Mouse (Mus musculus) CH12.LX (cell line): ENCODE measurements at regions not wholly inside any gene's neighbourhood (a gene's known extent, or its start where the extent isn't known, plus 50 kb on each side); places are given as distances from the start of the nearest gene placed in this dataset.

ENCODE experiments used
- DNase-seq: peaks from one replicate; pipeline ENCODE4 v3.0.0-alpha.2; 2013; ENCODE audit errors: extremely low read depth
- H3K27ac ChIP-seq: 2 replicates; pipeline ENCODE4 v1.5.1; 2012; ENCODE audit warnings: low read depth, mild to moderate bottlenecking, control low read depth, moderate library complexity; ENCODE audit not compliant: insufficient read depth
- H3K27me3 ChIP-seq: replicated peaks from 2 replicates; pipeline ENCODE3; 2012; ENCODE audit warnings: inconsistent platforms
- H3K36me3 ChIP-seq, 2 experiments: replicated peaks in 1 of 2; 2 replicates each; pipeline versions ENCODE3 to v1.6.1; 2012; ENCODE audit warnings: inconsistent platforms in 1 of 2, low read length in 1 of 2, mild to moderate bottlenecking in 1 of 2, mixed read lengths in 1 of 2, moderate library complexity in 1 of 2; ENCODE audit not compliant: control insufficient read depth in 1 of 2, insufficient read depth in 1 of 2
- H3K4me1 ChIP-seq, 2 experiments: 2 replicates each; pipeline ENCODE4 v1.6.1; 2012; ENCODE audit warnings: inconsistent platforms in 1 of 2, moderate library complexity in 1 of 2; ENCODE audit not compliant: insufficient read depth in 2 of 2, control insufficient read depth in 1 of 2
- H3K4me2 ChIP-seq: 2 replicates; pipeline ENCODE4 v1.6.1; 2012; ENCODE audit warnings: low read depth, mild to moderate bottlenecking, control low read depth; ENCODE audit not compliant: poor library complexity, insufficient read depth, severe bottlenecking
- H3K4me3 ChIP-seq, 3 experiments: fragments of 150-350 bp in 1 of 3; sonication (generic) in 1 of 3; replicated peaks in 1 of 3; 2 replicates each; pipeline versions ENCODE3 to v1.5.1; 2011 to 2012; ENCODE audit warnings: low read depth in 2 of 3, low read length in 2 of 3, mild to moderate bottlenecking in 2 of 3, moderate library complexity in 2 of 3, control low read depth in 1 of 3, improper control_type of control experiment in 1 of 3, inconsistent platforms in 1 of 3, mixed read lengths in 1 of 3; ENCODE audit not compliant: poor library complexity in 1 of 3
- H3K79me2 ChIP-seq: replicated peaks from 2 replicates; pipeline ENCODE4 v1.6.1; 2012; ENCODE audit warnings: mild to moderate bottlenecking, moderate library complexity; ENCODE audit not compliant: control insufficient read depth, poor library complexity, insufficient read depth, severe bottlenecking; ENCODE audit errors: extremely low read depth
- H3K9ac ChIP-seq: 2 replicates; pipeline ENCODE4 v1.6.1; 2012; ENCODE audit warnings: low read depth, mild to moderate bottlenecking, control low read depth, moderate library complexity; ENCODE audit not compliant: insufficient read depth
- H3K9me3 ChIP-seq: replicated peaks from 2 replicates; pipeline ENCODE3; 2012; ENCODE audit warnings: low read length, inconsistent platforms, mixed read lengths
- BHLHE40 ChIP-seq: IDR thresholded peaks from 2 replicates; pipeline ENCODE4 v1.6.1; 2011; ENCODE audit warnings: mild to moderate bottlenecking, low read depth, low read length, improper control_type of control experiment
- CTCF ChIP-seq, 2 experiments: IDR thresholded peaks in 1 of 2; conservative IDR thresholded peaks in 1 of 2; 2 replicates each; pipeline ENCODE4 v1.5.1; 2011 to 2012; ENCODE audit warnings: low read depth in 2 of 2, low read length in 2 of 2, improper control_type of control experiment in 1 of 2, inconsistent platforms in 1 of 2, mild to moderate bottlenecking in 1 of 2, moderate library complexity in 1 of 2
- ELF1 ChIP-seq: IDR thresholded peaks from 2 replicates; pipeline ENCODE4 v1.6.1; 2014; ENCODE audit warnings: low read depth, mild to moderate bottlenecking, inconsistent platforms, low read length, improper control_type of control experiment
- EP300 ChIP-seq: IDR thresholded peaks from 2 replicates; pipeline ENCODE4 v1.6.1; 2011; ENCODE audit warnings: low read length, improper control_type of control experiment
- ETS1 ChIP-seq: conservative IDR thresholded peaks from 2 replicates; pipeline ENCODE4 v1.6.1; 2012; ENCODE audit warnings: low read depth, mild to moderate bottlenecking, inconsistent platforms, low read length, improper control_type of control experiment, moderate library complexity
- IRF4 ChIP-seq: IDR thresholded peaks from 2 replicates; pipeline ENCODE4 v1.6.1; 2014; ENCODE audit warnings: low read depth, mild to moderate bottlenecking, inconsistent platforms, low read length, improper control_type of control experiment
- JUN ChIP-seq: IDR thresholded peaks from 2 replicates; pipeline ENCODE4 v1.6.1; 2011; ENCODE audit warnings: low read depth, mild to moderate bottlenecking, low read length, improper control_type of control experiment, moderate library complexity; ENCODE audit not compliant: insufficient read depth
- JUND ChIP-seq: conservative IDR thresholded peaks from 2 replicates; pipeline ENCODE4 v1.6.1; 2011; ENCODE audit warnings: low read depth, low read length, improper control_type of control experiment
- KAT2A ChIP-seq: IDR thresholded peaks from 2 replicates; pipeline ENCODE4 v1.6.1; 2012; ENCODE audit warnings: low read length, improper control_type of control experiment, inconsistent platforms; ENCODE audit not compliant: insufficient replicate concordance
- MAX ChIP-seq: IDR thresholded peaks from 2 replicates; pipeline ENCODE4 v1.6.1; 2011; ENCODE audit warnings: low read length, improper control_type of control experiment
- MEF2A ChIP-seq: IDR thresholded peaks from 2 replicates; pipeline ENCODE4 v1.6.1; 2014; ENCODE audit warnings: low read depth, mild to moderate bottlenecking, inconsistent platforms, low read length, improper control_type of control experiment, borderline replicate concordance
- MXI1 ChIP-seq: IDR thresholded peaks from 2 replicates; pipeline ENCODE4 v1.6.1; 2011; ENCODE audit warnings: mild to moderate bottlenecking, low read depth, low read length, improper control_type of control experiment
- MYC ChIP-seq: IDR thresholded peaks from 2 replicates; pipeline ENCODE4 v1.6.1; 2011; ENCODE audit warnings: low read depth, mild to moderate bottlenecking, improper control_type of control experiment, low read length
- NELFE ChIP-seq: IDR thresholded peaks from 2 replicates; pipeline ENCODE4 v1.6.1; 2011; ENCODE audit warnings: low read depth, low read length, improper control_type of control experiment
- POLR2A ChIP-seq: IDR thresholded peaks from 2 replicates; pipeline ENCODE4 v1.6.1; 2011; ENCODE audit warnings: low read depth, mild to moderate bottlenecking, improper control_type of control experiment, low read length
- POLR2AphosphoS2 ChIP-seq: IDR thresholded peaks from 2 replicates; pipeline ENCODE4 v1.6.1; 2011; ENCODE audit warnings: low read depth, low read length, improper control_type of control experiment
- RAD21 ChIP-seq: IDR thresholded peaks from 2 replicates; pipeline ENCODE4 v1.6.1; 2011; ENCODE audit warnings: low read depth, mild to moderate bottlenecking, low read length, improper control_type of control experiment, moderate library complexity
- RCOR1 ChIP-seq: conservative IDR thresholded peaks from 2 replicates; pipeline ENCODE4 v1.6.1; 2012; ENCODE audit warnings: low read depth, mild to moderate bottlenecking, inconsistent platforms, low read length, improper control_type of control experiment
- SIN3A ChIP-seq: IDR thresholded peaks from 2 replicates; pipeline ENCODE4 v1.6.1; 2012; ENCODE audit warnings: low read length, improper control_type of control experiment, inconsistent platforms
- TBP ChIP-seq: conservative IDR thresholded peaks from 2 replicates; pipeline ENCODE4 v1.6.1; 2011; ENCODE audit warnings: low read depth, low read length, improper control_type of control experiment
- UBTF ChIP-seq: IDR thresholded peaks from 2 replicates; pipeline ENCODE4 v1.6.1; 2012; ENCODE audit warnings: low read depth, mild to moderate bottlenecking, inconsistent platforms, low read length, improper control_type of control experiment, moderate library complexity
- USF1 ChIP-seq: IDR thresholded peaks from 2 replicates; pipeline ENCODE4 v1.6.1; 2014; ENCODE audit warnings: low read depth, mild to moderate bottlenecking, inconsistent platforms, low read length, improper control_type of control experiment
- USF2 ChIP-seq: conservative IDR thresholded peaks from 2 replicates; pipeline ENCODE4 v1.6.1; 2011; ENCODE audit warnings: low read depth, low read length, improper control_type of control experiment
- ZMIZ1 ChIP-seq: IDR thresholded peaks from 2 replicates; pipeline ENCODE4 v1.6.1; 2012; ENCODE audit warnings: low read depth, mild to moderate bottlenecking, inconsistent platforms, low read length, improper control_type of control experiment
- dilution Hi-C: fragments of 300-500 bp; cut with MboI; formaldehyde crosslinking; loops from 2 replicates; pipeline ENCODE4 v1.14.3; 2020; ENCODE audit warnings: low sequenced_read_pairs; ENCODE audit not compliant: extremely low pct_unique_long_range_greater_than_20kb, extremely low pct_ligation_motif_present
- in situ Hi-C: fragments of 300-500 bp; cut with MboI; formaldehyde crosslinking; loops from 3 replicates; pipeline ENCODE4 v1.14.3; 2019; ENCODE audit warnings: low sequenced_read_pairs, low pct_ligation_motif_present, low pct_unique_long_range_greater_than_20kb, mixed read lengths

DNA sequence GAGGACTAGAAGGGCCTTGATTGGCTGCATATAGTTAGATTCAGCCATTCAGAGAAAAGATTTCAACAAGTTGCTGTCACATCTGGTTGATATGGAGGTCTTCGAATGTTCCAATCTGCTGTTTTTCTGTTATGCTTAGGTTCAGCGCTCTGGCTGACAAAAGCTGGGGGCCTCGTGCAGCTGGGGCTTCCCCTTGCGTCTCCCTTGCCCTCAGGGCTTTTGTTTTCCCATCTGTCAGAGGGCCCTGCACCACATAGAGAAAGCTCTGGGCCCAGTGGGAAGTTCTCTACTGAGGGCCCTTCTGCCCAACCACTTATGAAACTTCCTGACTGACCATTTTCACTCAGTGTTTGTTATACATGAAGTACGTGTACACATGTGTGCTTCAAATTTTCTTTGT is 86.2 kb upstream of the AI593442 start:
- dilution Hi-C loops (no loop called here), in situ Hi-C loops (no loop called here)
- H3K4me1 ChIP-seq = peaks cover 4 to 27% of the 10 kb centered on the region in 2 experiments; a peak in 3 of 4 replicates
- no peaks in the 10 kb centered on the region for H3K36me3 ChIP-seq
- no peak overlapping the region for H3K4me3 ChIP-seq
- H3K27me3 ChIP-seq = no peaks in the 10 kb centered on the region
- H3K4me2 ChIP-seq = peak overlapping the region; percentile 38; the same call in 1 of the 2 replicates
- no peak overlapping the region for H3K9ac ChIP-seq
- no peaks in the 10 kb centered on the region for H3K9me3 ChIP-seq
- peak; percentile 61 for DNase-seq
- H3K79me2 ChIP-seq = no peaks in the 10 kb centered on the region
- no peak overlapping the region for H3K27ac ChIP-seq
- TF ChIP-seq JUND = no peak
- no peak for TF ChIP-seq TBP
- TF ChIP-seq ELF1 = no peak
- TF ChIP-seq CTCF (conservative IDR thresholded peaks at IDR 0.05 in 1 of 2, IDR thresholded peaks at IDR 0.05 in 1 of 2; ENCODE audit: low read depth in 2 of 2, low read length in 2 of 2) = no peak
- TF ChIP-seq MYC = 0 out of 2 replicates have a peak, but pooled peaks have one; percentile 45
- peak; percentile 55 for TF ChIP-seq BHLHE40
- TF ChIP-seq MEF2A = 0 out of 2 replicates have a peak, but pooled peaks have one; percentile 23
- no peak for TF ChIP-seq RCOR1
- TF ChIP-seq MAX = peak; percentile 53
- TF ChIP-seq ETS1 = 0 out of 2 replicates have a peak, but pooled peaks have one; percentile 22
- peak; percentile 37 for TF ChIP-seq EP300

DNA sequence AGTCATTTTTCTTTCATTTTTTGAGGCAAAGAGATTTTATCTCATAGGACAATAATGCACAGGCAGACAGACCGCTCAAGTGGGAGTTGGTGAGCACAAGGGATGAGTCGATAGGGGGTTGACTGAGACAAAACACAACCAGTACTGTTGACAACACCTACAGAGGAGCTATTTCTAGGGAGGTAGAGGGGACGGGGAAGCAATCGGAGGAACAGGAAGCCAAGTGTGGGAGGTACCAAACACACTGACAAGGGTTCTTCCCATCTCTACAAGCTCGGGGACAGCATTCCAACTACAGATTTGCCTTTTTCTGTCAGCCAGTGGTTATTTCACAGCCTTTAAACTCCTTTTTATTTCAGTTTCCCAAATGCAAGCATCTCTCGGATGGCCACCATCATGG is 83.3 kb upstream of the AI593442 start:
- dilution Hi-C loops (no loop called here), in situ Hi-C loops (no loop called here)
- DNase-seq = no peak
- no peaks in the 10 kb centered on the region for H3K9me3 ChIP-seq
- no peak overlapping the region for H3K4me2 ChIP-seq
- no peak overlapping the region for H3K27ac ChIP-seq
- no peaks in the 10 kb centered on the region for H3K79me2 ChIP-seq
- no peak overlapping the region for H3K9ac ChIP-seq
- no peak overlapping the region for H3K4me3 ChIP-seq
- H3K4me1 ChIP-seq = peaks cover 4 to 27% of the 10 kb centered on the region in 2 experiments; a peak in 3 of 4 replicates
- no peak for TF ChIP-seq USF2
- no peak for TF ChIP-seq NELFE
- no peak for TF ChIP-seq POLR2A
- H3K36me3 ChIP-seq = no peaks in the 10 kb centered on the region
- no peaks in the 10 kb centered on the region for H3K27me3 ChIP-seq

DNA sequence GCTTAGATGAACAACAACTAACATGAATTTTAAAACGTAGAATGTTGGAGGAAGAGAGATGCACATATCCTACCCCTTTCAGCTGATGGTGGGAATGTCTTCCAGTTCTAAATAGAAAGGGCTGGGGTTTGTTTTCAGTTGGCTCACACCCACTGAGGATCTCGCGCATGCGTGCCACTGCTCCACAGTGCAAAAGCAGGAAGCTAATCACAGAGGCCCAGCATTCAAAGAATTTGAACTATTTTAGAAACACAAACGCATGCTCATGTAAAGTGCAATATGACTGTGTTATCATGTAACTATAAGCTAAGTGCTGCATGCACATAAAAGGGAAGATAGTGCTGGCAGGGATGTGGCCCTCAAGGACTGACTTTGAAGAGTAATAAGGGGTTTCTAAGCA is 81.7 kb upstream of the AI593442 start:
- Histone ChIP-seq H3K27ac (no peak overlapping the region), H3K36me3 (no peaks in the 10 kb centered on the region)
- no peak for TF ChIP-seq JUN
- TF ChIP-seq BHLHE40 = no peak
- TF ChIP-seq POLR2A = no peak
- no peak for TF ChIP-seq KAT2A
- no peak for TF ChIP-seq CTCF (conservative IDR thresholded peaks at IDR 0.05 in 1 of 2, IDR thresholded peaks at IDR 0.05 in 1 of 2; ENCODE audit: low read depth in 2 of 2, low read length in 2 of 2)
- TF ChIP-seq RAD21 = no peak
- no peak for TF ChIP-seq NELFE
- TF ChIP-seq RCOR1 = no peak
- TF ChIP-seq MEF2A = no peak
- no peak for TF ChIP-seq ZMIZ1
- TF ChIP-seq UBTF = no peak
- no peak for TF ChIP-seq MYC
- TF ChIP-seq POLR2AphosphoS2 = no peak
- no peak for TF ChIP-seq IRF4
- no peak for TF ChIP-seq MXI1
- TF ChIP-seq USF1 = no peak
- TF ChIP-seq SIN3A = no peak
- TF ChIP-seq ETS1 = no peak
- TF ChIP-seq, all 38 proteins: peak for 0
- dilution Hi-C loops = no loop called here
- Histone ChIP-seq H3K4me3 (no peak overlapping the region), H3K9me3 (no peaks in the 10 kb centered on the region), H3K9ac (no peak overlapping the region), H3K4me2 (no peak overlapping the region), H3K79me2 (no peaks in the 10 kb centered on the region), H3K4me1 (peaks cover 4 to 27% of the 10 kb centered on the region in 2 experiments; a peak in 3 of 4 replicates), H3K27me3 (no peaks in the 10 kb centered on the region)
- DNase-seq = no peak
- in situ Hi-C loops = no loop called here
